Mouse (Mus musculus) cerebral cortex, adult 2 months (tissue): Measurements from ENCODE around the gene Tjp1.

Experiments used
- WGBS: fragments of 180-500 bp; shearing (Covaris S2); methylation state at CpG from one replicate; pipeline ENCODE4 v1.1.7; 2018; 5-methylcytosine and 5-hydroxymethylcytosine counted together

Gene Tjp1

DNA sequence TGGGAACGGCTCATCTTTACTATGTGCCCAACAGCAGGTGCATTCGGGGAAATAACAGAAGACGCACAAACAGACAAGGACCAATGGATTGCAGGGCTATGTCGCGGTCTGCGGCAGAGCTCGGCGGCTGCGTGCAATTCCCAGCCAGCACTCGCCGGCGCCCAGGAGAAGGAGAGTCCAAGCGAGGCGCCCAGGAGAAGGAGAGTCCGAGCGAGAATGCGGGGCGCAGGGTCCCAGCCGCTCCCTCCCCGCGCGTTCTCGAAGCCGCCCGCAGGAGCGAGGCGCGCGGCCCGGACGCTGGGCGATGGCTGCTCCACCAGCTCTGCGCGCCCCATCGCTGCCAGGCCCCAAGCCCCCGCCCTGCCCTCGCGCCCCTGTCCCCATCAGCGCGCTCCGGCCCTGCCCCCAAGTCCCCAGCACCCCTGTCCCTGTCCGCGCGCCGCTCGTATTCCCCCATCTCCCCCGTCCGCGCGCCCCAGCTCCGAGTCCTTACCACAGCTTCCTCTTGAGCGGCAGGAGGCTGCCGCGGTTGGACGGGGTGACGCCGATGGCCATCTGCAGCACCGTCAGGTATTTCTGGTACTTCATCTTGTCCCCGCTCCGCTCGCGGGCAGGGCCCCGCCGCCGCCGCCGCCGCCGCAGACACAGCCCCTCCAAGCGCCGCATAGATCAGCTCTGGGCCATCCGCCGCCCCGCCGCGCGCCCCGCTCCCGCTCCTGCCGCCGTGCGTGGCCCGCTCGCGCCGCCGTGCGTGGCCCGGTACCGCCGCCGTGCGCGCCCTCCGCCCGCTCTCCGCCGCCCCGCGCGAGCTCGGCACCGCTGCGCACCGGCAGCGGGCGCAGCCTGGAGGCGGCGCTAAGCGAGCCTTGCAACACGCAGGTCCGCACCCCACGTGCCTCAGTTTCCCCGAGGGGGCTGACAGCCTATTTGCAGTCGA lies at the start of gene Tjp1:
TSS of gene Tjp1 (minus strand) at position 711 of the 937 bp plus-strand sequence.
- under 1% methylated on average over 89 of the region's 115 CpGs for WGBS

DNA sequence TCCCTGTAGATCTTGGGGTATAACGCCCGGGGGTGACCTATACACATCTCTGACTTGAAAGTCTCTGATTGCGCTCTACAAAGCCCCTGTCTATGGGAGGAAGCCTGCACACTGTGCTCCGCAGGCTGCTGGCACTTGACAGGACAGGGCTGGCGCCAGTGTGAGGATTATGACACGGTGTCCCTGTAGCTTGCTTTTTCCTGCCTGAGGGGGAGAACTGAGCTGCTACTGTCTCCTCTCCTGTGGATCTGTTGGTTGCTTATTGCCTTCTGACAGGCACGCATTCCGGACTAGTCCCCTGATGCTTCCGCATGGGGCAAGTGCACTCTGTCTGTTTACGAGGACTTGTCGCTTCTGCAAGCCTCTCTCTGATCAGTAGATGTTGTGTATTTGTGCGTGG lies 49.5 kb upstream of the Tjp1 start:
- 32% methylated on average over 12 of the region's 12 CpGs for WGBS

DNA sequence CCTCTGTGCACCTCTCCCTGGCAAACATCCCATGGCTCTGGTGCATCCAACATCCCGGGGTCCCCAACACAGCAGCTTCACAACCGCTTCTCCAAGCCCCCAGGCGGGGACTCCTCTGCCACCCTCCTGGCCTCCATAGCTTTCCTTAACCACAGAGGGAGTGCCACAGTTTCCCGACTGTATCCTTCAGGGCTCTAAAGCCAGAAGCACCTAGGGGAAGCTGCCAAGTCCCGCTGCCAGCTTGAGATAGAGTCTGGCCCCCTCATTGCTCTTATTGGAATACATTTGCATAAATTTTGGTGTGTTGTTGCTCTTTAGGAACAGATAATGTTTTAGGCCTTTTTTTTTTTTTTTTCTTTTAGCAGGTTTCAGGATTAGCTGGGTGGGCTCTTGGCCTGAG lies 45.1 kb upstream of the Tjp1 start:
- 47% methylated on average over 5 of the region's 5 CpGs for WGBS

DNA sequence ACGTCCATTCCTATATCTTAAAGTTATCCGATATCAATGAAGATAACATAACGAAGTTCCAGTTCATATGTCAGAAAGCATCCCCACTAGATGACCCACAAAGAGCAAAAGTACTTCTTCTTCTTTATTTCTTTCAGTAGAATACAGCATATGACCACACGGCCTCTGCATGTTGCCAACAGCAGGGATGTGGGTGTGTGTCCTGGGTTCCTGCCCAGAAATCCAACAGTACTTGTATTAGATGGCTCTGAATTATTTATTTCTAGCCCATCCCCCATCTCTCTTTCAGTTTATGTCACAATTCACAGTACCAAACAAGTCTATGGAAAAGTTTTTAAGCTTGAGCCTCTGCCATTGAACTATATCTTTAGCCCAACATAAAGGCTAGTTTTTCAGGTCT lies 43.1 kb upstream of the Tjp1 start:
- 60% methylated on average over 4 of the region's 4 CpGs for WGBS

DNA sequence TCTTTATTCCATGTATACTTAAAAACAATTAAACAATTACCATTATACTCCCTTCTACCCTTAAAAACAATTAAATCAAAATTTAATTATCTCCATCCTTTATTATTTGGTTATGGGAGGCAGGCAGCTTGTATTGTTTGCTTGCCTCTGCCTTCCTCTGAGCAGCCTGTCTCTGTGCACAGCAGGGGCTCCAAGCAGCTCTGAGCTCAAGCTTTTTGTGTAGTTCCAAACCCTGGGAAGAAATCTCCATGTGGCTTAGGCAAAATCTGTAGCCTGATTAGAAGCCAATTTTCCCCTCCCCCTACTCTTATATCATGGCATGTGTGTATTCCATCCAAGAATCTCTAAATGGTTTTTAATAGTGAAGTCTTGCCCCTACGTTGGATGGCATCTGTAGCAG lies 28.4 kb upstream of the Tjp1 start:
- 71% methylated on average over 1 of the region's 1 CpGs for WGBS

DNA sequence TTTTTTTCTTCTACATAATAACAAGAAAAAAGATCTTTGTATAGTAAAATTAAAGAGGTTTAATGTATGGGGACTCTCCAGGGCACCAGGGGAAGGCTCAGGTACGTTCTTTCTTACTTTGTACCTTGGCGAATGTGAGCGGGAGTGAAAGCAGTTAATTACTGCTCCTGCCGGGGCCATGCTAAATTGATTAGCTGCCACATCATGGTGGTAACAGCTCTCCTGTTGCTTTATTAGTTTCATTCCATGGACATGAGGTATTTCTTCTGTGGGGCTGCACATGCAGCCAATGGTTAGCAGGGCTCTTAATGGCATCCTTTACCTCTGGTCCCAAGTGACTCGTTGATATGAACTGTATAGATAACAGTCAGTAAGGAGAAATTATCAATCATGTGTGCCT lies 18.2 kb upstream of the Tjp1 start:
- 76% methylated on average over 5 of the region's 5 CpGs for WGBS

DNA sequence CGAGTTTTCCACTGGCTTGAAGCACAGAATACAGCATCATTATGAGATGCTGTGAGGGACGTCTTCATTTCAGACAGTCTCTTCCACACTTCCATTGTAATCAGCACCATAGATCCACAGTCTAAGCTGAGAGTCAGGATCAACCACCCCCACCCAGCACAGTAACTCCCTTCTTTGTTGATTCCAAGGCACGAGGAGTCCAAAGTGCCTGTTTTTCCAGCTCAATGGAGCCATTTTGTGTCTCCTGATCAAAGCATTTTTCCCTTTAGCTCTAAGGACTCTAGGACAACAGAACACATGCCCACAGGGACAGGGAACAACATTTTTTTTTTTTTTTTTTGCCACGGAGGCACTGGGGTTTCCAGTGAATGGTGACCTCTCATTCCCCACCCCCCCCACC lies 5.1 kb upstream of the Tjp1 start:
- WGBS, result 24% methylated on average over 4 of the region's 4 CpGs

DNA sequence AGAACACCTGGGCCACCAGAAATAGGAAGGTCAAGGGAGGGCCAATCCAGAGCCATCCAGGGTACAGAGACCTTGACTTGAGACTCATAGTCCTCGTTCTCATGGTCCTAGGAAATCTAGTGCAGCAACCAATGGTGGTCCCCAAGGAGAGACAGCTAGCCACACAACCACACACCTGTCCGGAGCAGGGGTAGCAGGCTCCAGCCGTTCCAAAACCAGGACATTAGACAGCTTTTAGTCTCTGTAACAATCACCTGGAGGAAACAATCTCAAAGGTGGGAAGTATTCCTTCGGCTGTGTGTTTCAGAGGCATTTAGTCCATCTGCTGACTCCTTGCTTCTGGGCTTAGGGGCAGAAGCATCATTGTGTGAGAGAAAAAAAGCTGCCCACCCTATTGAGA lies 4.5 kb downstream of the Tjp1 start:
- 92% methylated on average over 4 of the region's 4 CpGs for WGBS

DNA sequence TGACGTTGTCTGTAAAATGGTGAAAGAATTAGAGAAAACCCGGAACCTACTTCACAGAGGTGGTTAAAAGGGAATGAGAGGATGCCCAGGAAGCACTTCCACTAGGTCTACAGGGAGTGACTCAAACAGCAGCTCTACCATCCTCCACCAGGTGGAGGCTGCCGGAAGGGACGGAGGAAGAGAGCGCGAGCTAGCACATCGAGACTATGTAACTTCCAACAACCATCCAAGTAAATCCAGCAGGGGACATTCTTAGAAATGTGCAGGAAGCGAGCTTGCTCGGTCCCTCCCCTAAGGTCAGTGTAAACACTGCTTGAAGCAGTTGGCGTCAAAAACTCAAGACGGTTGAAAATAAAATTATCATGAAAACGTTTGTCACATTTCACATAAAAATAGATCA lies 5.1 kb downstream of the Tjp1 start:
- WGBS, result 67% methylated on average over 12 of the region's 12 CpGs

DNA sequence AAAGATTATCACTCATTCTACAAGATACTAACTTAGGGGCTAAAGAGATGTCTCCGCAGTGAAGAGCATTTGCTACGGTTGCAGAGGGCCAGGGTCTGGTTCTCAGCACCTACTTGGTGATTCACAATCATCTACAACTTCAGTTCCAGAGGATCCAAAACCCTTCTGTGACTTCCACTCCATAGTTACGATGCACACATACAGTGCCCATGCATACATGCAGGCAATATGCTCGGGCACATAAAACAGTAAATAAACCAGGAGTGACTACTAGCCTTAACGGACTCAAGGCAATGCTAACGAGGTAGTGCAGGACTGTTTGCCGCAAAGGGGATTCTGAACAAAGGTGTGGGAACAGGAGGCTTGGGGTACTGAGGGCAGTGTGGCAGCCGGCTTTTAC lies 7.0 kb downstream of the Tjp1 start:
- WGBS, result 91% methylated on average over 8 of the region's 8 CpGs

DNA sequence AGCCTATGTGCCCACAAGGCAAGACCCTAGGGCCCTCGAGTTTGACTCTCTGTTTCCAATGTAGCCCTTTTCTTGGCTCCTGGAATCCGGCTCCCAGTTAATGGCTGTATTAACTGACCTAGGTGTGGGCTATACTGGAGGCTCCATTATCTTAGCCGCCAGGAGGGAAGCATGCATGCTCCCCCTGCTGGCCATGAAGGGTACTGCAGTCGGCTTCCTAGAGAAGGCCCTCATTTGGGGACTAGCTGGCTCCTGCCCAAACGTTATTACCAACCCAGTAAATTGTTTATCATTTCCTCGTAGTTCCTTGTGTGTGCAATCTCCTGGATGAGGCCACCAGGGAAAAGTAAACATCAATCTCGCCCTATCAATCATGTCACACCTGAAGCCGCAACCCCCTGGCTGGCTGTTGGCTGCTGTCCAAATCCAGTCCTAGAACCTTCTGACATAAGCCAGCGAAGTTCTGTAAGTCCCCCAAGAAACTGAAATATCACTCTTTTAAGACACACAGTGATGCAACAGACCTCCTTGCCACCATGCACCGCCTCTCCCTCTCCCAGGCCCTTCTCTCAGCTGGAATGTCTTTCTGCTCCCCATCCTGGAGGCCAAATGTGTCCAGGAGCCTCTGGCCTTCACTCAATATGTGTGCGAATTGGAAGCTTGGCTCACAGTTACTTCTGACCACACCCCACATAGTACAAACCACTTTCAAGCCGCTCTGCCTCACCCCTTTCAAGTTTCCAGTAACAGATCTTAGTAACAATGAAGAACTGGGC lies 7.6 kb downstream of the Tjp1 start:
- WGBS, result 52% methylated on average over 12 of the region's 12 CpGs

DNA sequence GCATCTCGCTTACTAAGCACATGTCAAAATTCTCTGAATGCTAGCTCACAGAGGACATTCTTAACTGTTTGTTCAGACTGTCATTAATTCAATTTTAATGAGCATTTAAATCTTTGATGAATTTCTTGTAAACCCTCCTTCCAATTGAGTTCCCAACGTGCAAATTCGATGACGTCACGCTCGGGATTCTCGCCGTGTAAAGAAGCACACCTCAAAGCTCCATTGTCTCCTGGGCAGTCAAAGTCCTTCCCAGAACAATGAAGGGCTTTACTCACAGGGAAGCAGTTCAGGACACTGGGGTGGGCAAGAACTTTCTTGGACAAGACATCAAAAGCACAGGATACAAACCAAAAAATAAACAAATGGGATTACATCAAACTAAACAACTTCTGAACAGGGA lies 10.7 kb downstream of the Tjp1 start:
- WGBS, result 32% methylated on average over 8 of the region's 8 CpGs

DNA sequence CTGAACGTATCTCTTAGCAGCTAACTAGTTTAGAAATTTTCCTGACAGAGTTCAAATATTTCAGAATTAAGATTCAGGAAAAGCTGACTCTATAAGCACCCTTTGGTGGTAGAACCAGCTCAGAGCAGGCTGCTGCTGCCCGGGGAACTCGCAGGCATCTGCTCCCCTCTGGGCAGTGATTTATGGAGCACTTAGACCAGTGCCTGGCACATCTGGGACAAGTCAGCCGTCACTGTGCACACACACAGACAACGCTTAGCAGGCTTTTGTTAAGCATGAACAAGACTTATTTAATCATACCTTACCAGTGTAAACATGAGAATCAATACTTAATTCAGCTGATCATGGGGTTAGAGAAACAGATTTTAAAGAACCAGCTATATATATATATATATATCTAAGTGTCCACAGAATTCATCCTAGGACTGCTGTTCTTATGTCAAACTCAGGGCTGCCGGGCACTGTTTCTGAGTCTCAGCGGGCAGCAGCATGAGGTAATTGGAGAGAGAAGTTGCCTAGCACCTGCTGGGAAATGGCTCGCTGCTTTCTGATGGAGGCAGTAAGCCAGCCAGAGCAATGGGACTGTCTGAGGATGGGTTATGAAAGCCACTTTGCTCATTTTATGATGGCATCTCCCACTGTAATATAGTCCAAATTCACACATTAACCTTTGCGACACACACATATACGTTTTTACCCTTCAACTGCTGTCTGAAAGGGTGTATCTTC lies 14.0 kb downstream of the Tjp1 start:
- WGBS, result 25% methylated on average over 10 of the region's 10 CpGs

DNA sequence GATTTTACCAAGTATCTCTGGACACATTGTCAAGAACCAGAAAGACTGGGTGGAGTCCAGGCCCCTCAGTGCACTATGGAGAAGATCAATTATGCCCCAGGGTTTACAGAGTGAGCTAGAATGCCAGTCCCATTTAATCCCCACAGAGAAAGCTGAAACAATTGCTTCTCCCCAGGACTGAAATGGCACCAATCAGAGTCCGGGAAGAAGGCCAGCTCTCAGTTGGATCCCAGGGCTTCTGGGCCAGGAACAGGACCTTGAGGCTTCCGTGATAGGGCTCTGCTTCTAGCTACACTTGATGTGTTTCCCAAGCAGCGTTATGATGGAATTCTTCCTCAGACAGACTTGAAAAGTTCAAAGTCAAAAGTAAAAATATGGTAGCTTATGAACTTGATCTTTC lies 18.2 kb downstream of the Tjp1 start:
- 36% methylated on average over 3 of the region's 3 CpGs for WGBS

DNA sequence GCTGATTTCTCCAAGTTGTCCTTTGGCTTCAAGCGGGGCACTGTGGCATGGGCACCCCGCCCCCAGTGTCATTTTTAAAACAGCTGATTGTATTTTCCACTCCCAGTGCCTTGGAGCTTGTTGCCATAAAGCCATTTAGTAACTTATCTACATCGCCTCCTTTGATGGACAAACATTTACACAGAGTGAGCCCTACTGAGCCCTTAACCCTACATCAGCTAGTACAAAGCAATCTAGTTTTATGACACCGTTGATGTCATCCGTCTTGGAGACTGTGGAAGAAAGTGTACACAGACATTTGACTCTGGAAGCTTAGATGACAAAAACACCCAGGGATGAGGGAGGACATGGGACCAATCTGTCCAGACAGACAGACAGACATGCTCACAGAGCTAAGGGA lies 20.2 kb downstream of the Tjp1 start:
- WGBS, result 83% methylated on average over 5 of the region's 5 CpGs

DNA sequence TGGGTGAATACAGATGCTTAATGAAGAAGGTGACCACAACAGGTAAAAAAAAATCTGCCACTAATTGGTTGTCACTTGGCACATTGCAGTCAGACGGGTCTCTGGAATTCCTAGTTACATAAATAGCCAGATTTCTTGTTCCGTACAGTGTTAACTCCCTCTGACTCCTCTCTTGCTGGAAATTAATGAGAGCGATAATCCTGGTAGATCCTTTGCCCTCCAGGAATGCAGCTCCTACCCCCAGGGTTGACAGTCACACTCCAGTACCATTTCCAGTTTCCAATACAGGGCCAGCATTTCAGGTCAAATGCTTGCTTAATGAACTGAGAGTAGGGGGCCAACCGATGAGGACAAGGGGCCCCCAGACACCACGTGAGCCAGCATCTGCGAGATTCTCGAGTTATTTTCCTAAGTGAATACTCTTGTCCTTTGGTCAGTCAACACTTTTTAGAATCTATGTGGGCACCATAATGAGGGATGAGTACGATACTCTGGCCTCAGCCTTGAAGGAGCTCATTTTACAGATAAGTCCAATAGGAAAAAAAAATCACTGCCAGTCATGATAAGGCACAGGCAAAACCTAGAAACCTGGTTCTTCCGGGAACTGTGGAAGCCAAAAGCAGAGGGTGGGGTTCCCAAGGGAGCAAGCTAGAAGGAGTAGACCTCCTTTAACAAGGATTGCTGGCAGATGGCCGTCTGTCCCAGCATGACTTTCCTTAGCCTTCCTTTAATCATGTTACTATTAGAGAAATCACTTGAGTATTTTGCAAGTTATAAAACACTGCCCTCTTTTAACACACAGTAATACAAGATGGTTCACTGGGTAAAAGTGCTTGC lies 24.9 kb downstream of the Tjp1 start:
- WGBS, result 65% methylated on average over 10 of the region's 10 CpGs

DNA sequence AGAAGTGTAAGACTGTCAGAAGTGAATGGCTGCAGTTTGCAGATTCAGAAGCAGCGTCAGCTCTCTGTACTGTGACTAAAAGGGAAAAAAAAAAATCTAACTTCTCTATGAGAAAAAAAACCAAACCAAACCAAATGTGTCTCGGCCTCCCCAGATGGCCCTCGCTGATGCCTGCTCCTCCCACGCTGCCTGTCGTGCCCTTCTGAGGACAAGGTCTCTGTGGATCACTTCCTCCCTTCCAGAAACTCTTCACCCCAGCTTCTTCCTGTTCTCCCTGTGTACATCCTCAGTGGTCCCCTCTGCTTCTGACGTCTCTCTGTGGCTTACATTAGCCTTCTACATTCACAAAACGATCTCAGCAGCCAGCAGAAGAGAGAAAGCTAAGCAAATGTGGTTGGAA lies 26.8 kb downstream of the Tjp1 start:
- WGBS, result 18% methylated on average over 7 of the region's 7 CpGs

DNA sequence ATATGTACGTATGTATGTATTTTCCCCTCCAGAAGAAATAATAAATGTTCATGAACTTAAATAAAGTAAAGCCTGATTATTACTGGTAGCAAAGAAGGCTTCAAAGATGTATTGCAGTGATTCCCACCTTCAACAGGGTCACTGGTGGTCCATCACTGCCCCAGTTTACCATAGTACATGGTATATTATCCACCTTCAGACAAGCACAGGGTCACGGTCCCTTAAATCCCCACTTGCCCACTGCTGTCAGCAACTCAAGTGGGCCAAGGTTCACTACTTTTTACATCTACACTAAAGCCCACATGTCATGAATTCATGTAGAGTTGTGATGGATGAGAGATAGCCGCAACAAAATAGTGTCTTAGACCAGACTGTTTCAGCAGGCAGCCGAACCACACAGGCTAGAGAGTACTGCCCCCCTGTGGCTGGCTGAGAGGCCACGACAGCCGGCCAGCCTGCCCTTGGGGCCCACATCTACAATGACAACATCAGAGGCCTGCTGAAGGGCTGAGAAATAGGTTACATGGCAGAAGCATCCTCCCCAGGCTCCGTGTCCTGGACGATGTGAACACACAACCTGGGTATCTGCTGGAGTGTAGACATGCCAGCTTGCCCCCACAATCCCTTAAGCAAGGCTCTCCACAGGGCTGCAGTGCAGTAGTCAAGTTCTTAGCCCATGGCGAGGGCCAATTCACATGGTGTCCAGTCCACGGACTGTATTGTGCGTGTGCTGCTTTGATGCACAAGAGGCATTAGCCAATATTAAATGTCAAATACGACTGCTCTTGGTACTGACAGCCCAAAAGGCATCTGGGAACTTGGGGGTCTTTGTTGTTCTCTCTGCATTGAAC lies 29.6 kb downstream of the Tjp1 start:
- WGBS, result 54% methylated on average over 12 of the region's 12 CpGs

DNA sequence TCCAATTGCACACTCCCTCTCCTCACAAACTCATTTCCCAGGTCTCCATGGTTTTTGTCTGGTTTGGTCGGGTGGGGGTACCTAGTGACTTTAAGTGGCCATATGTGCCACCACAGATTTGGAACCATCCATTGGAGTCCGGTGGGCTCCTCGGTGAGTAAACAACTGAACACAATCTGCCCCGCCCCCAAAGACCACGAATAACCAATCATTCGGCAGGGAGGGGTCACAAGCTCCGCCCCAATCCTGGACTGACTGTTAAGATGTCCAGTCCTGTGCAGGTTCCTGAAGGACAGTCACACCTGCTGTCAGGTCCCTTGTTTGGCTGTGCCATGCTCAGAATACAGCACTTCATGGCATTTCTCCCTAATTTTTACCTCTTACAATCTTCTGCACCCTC lies 37.1 kb downstream of the Tjp1 start:
- WGBS, result 91% methylated on average over 7 of the region's 7 CpGs

DNA sequence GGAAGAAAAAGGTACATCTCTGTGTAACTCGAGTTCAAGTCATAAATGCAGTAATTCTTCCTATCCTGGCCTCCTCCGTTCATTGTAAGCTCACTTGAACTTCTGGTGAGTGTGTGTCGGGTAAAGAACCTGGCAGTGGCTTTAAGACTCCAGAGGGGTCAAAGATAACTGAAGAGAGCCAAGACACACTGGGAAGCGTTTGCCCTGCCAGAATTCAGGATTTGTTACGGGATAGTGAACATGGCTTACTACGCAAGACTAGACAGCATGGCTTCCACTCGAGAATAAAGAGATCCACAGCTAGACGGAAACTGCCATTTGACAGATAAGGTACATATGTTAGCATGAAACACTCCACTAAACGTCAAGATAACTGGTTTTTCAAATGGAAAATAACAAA lies 37.8 kb downstream of the Tjp1 start:
- WGBS, result 78% methylated on average over 9 of the region's 9 CpGs

DNA sequence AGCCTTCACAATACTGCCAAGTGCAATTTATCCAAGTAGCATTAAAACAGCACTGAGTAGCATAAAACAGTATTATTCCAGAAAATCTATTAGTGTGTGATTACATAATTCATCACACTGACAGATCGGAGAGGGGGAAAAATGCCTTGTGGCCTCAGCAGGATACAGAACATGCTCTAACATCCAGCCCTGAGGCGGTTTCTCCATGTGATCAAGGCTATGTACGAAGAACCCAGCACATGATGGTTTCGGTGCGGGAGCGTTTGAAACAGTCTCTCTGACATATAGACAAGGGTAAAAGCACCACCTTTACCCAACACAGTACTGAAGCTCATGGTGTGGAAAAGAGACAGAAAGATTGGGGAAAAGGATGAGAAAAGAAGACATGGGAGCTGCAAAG lies 38.4 kb downstream of the Tjp1 start:
- 90% methylated on average over 6 of the region's 6 CpGs for WGBS
